ENCODE assay signal across 28 mouse cellular contexts in genomic region chr1:37084075-37084474, GRCm38 (mm10). TPM values are rescaled to one million over a fixed set of nuclear protein-coding genes. Genes with fewer than 3 reads are reported as not detected.
A peak's percentile ranks its signal among the peaks of the same experiment; 100 is the strongest.
DNase-seq lines count a peak whose midpoint lies in the region; ATAC-seq and TF ChIP-seq lines count a peak whose summit lies in the region.
"Had no signal": no experiment of that assay in that cellular context is flagged by ENCODE, and none has a peak within 500 bp of the region (broad histone marks: within the 10 kb centered on the region; RNA-seq: fewer than 3 reads in every experiment).

No protein-coding gene starts in this region.

- no peak for TF ChIP-seq CTCF in forebrain, postnatal 0 days (IDR thresholded peaks at IDR 0.05; ENCODE audit: low read depth)
- no peak for TF ChIP-seq CTCF in lung, postnatal 0 days (IDR thresholded peaks at IDR 0.05)

- no peaks in the 10 kb centered on the region for H3K27me3 ChIP-seq in forebrain, postnatal 0 days (ENCODE audit: insufficient read depth, low read length)
- H3K27me3 ChIP-seq in lung, postnatal 0 days (replicated peaks; ENCODE audit: insufficient read depth, low read length), result no peaks in the 10 kb centered on the region
- H3K27me3 ChIP-seq: embryonic facial prominence, embryonic 13.5 days; embryonic facial prominence, embryonic 15.5 days; forebrain, embryonic 12.5 days had no signal

- ATAC-seq in CD4-positive, CD25-positive, alpha-beta regulatory T cell, adult 4 months, result no peak
- no peak for ATAC-seq in forebrain, postnatal 0 days
- no peak for ATAC-seq in lung, postnatal 0 days
- ATAC-seq: forebrain, embryonic 14.5 days; forebrain, embryonic 16.5 days; Patski had no signal

- H3K9ac ChIP-seq in forebrain, postnatal 0 days, result no peak overlapping the region
- no peak overlapping the region for H3K9ac ChIP-seq in lung, postnatal 0 days (replicated peaks; ENCODE audit: low read depth)
- H3K9ac ChIP-seq: embryonic facial prominence, embryonic 13.5 days; embryonic facial prominence, embryonic 15.5 days; forebrain, embryonic 12.5 days had no signal

- no peaks in the 10 kb centered on the region for H3K36me3 ChIP-seq in forebrain, postnatal 0 days (ENCODE audit: insufficient read depth)
- H3K36me3 ChIP-seq in lung, postnatal 0 days (ENCODE audit: insufficient read depth, low read length), result no peaks in the 10 kb centered on the region
- H3K36me3 ChIP-seq: embryonic facial prominence, embryonic 13.5 days; embryonic facial prominence, embryonic 15.5 days; forebrain, embryonic 10.5 days; forebrain, embryonic 12.5 days; G1E had no signal

- no peak overlapping the region for H3K4me2 ChIP-seq in forebrain, postnatal 0 days (ENCODE audit: low read depth)
- no peak overlapping the region for H3K4me2 ChIP-seq in lung, postnatal 0 days (replicated peaks; ENCODE audit: low read depth, low read length)
- H3K4me2 ChIP-seq: embryonic facial prominence, embryonic 13.5 days; embryonic facial prominence, embryonic 15.5 days; forebrain, embryonic 12.5 days had no signal

- H3K4me3 ChIP-seq in forebrain, postnatal 0 days (ENCODE audit: low read depth, low read length), result no peak overlapping the region
- H3K4me3 ChIP-seq in lung, postnatal 0 days (ENCODE audit: low read depth, low read length), result no peak overlapping the region
- H3K4me3 ChIP-seq: embryonic facial prominence, embryonic 13.5 days; embryonic facial prominence, embryonic 15.5 days; erythroblast, embryonic 14.5 days; forebrain, embryonic 10.5 days; forebrain, embryonic 12.5 days had no signal

- H3K4me1 ChIP-seq in forebrain, postnatal 0 days (ENCODE audit: insufficient read depth), result 0 out of 2 replicates have a peak, but pooled peaks cover 10% of the 10 kb centered on the region
- no peaks in the 10 kb centered on the region for H3K4me1 ChIP-seq in lung, postnatal 0 days (ENCODE audit: insufficient read depth, low read depth, low read length)

- H3K27ac ChIP-seq in forebrain, postnatal 0 days (ENCODE audit: low read depth, low read length), result no peak overlapping the region
- H3K27ac ChIP-seq in lung, postnatal 0 days (ENCODE audit: low read length), result no peak overlapping the region
- H3K27ac ChIP-seq: embryonic facial prominence, embryonic 13.5 days; embryonic facial prominence, embryonic 15.5 days; forebrain, embryonic 10.5 days; forebrain, embryonic 12.5 days had no signal

- peak; percentile 28 for DNase-seq in embryo, embryonic 10.5 days (ENCODE audit: low spot score)
- DNase-seq in embryo, embryonic 11 days, result no peak
- peak; percentile 18 for DNase-seq in 3T3-L1 (ENCODE audit: low read depth, low spot score)
- DNase-seq in ES-CJ7 (ENCODE audit: low read depth, low spot score), result peak; percentile 64
- peak; percentile 12 for DNase-seq in skeletal muscle tissue, adult 2 months (ENCODE audit: low read depth, low spot score)
- no peak for DNase-seq in forebrain, postnatal 0 days
- no peak for DNase-seq in lung, postnatal 0 days (ENCODE audit: low spot score)
- DNase-seq: adrenal gland, adult 2 months; adrenal gland, postnatal 10 days; adrenal gland, postnatal 25 days; B cell, adult 2 months; cerebellum, adult 11 months; cerebellum, adult 18-20 months; cerebellum, adult 8-10 months; cerebellum, adult 9-11 months; cerebellum, postnatal 14 days; cerebellum, postnatal 36 days had no signal

- no peaks in the 10 kb centered on the region for H3K9me3 ChIP-seq in forebrain, postnatal 0 days (ENCODE audit: low read length)
- no peaks in the 10 kb centered on the region for H3K9me3 ChIP-seq in lung, postnatal 0 days (ENCODE audit: low read length)
- H3K9me3 ChIP-seq: embryonic facial prominence, embryonic 13.5 days; embryonic facial prominence, embryonic 15.5 days; forebrain, embryonic 10.5 days; forebrain, embryonic 12.5 days; G1E had no signal

- 86% methylated on average over 2 of the region's 2 CpGs for WGBS in forebrain, postnatal 0 days
- 29% methylated on average over 2 of the region's 2 CpGs for WGBS in lung, postnatal 0 days

- no peak for TF ChIP-seq EP300 in lung, postnatal 0 days (IDR thresholded peaks at IDR 0.05)

RNA-seq across cellular contexts. Expression of gene Vwa3b, which starts 57.7 kb away (rescaled TPM):
- polyA plus RNA-seq in CD4-positive, CD25-positive, alpha-beta regulatory T cell, adult 4 months (2017; shearing (Covaris generic)), result 1 to 10 TPM in 1 of 2 experiments, under 1 TPM in 1; 0.50 to 2.0 TPM
- total RNA-seq in forebrain, postnatal 0 days (2014; rRNA removed), result 2.2 and 4.6 TPM in 2 replicates
- 1.9 and 2.6 TPM in 2 replicates for polyA plus RNA-seq in forebrain, postnatal 0 days (2015; fragmentation: Nextera tagmentation; extraction: Ambion mirVana)
- 1.4 and 2.3 TPM in 2 replicates for polyA plus RNA-seq in lung, postnatal 0 days (2015; fragmentation: Nextera tagmentation; extraction: Ambion mirVana)
- total RNA-seq: common myeloid progenitor, adult 5-6 weeks had no signal
- polyA plus RNA-seq: adrenal gland, adult 2 months; erythroblast, embryonic 14.5 days; G1E; Patski had no signal

Comparison
In these comparisons a context has a peak if more than half of its experiments do, and no peak if none do; other contexts are left out.
1. DNase-seq: peak in embryo, embryonic 10.5 days (single experiment), 3T3-L1 (single experiment), ES-CJ7 (single experiment) and skeletal muscle tissue, adult 2 months (single experiment); none in embryo, embryonic 11 days (single experiment), forebrain, postnatal 0 days (single experiment) and lung, postnatal 0 days (single experiment).